Comparison of ENCODE assay signal across 7 mouse cellular contexts in the genomic region with DNA sequence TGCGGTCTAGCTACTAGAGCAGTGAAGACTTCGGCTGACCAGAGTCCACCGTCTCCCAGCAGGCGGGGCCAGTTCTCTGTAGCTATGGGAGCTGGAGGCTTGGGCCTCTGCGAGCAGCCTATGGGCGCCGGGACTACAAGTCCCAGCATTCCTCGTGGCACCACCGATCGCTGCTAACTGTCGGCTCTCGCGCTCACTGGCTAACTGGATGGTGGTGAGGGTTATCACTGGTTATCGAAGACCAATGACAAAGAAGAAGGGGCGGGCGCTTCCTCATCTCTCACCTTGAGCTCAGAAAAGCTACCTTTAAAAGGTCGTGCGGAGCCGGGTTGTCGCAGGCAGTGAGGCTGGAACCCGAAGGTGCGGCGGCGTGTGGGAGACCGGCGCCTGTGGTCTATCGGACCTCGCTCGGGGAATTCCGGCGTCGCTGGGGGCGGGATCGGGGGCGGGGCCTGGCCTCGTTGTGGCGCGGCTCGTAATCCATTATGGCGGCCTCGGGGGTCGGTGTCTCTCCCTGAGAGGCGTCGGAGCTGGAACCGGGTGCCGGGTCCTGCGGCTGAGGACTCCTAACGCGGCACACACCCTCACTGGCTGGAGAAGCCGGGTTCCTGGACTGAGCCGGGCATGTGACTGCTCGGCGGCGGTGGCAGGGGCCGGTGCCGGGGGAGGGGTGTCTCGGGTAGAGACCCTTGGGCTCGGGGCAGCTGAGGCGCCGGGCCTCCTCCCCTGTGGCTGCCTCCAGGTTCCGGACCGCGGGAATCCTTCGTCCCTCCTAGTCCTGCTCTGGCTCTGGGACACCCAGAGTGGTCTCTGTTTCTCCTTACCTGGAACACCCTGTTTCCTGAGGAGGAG. TPM values are rescaled to one million over a fixed set of nuclear protein-coding genes. Genes with fewer than 3 reads are reported as not detected.
DNase-seq lines count a peak whose midpoint lies in the region; ATAC-seq lines count a peak whose summit lies in the region.

A gene (plus strand): TSS at position 303 of the 852 bp plus-strand sequence.

- DNase-seq in adrenal gland, postnatal 25 days = peak; percentile 93
- DNase-seq in heart, adult 11 months = peak; percentile 100
- peak; percentile 94 for DNase-seq in kidney, adult 18-20 months
- peak; percentile 94 for DNase-seq in limb, embryonic 11.5 days (ENCODE audit: low spot score)
- peak; percentile 97 for DNase-seq in midbrain, embryonic 14.5 days
- DNase-seq in spleen, adult 18-20 months = peak; percentile 82 to 87

- peak within 1 kb of the TSS; percentile 93 for H3K27ac ChIP-seq in embryonic facial prominence, embryonic 12.5 days
- H3K27ac ChIP-seq in limb, embryonic 11.5 days (replicated peaks; ENCODE audit: low read depth, low read length) = peak within 1 kb of the TSS; percentile 61
- peak within 1 kb of the TSS; percentile 94 for H3K27ac ChIP-seq in midbrain, embryonic 14.5 days (replicated peaks; ENCODE audit: low read depth, low read length)

- H3K27me3 ChIP-seq in embryonic facial prominence, embryonic 12.5 days = no peaks in the 10 kb centered on the region
- H3K27me3 ChIP-seq in limb, embryonic 11.5 days (ENCODE audit: control insufficient read depth, insufficient read depth, low read length) = no peaks in the 10 kb centered on the region
- no peaks in the 10 kb centered on the region for H3K27me3 ChIP-seq in midbrain, embryonic 14.5 days (ENCODE audit: control insufficient read depth, insufficient read depth, low read length)

- peak within 1 kb of the TSS; percentile 87 for H3K9ac ChIP-seq in embryonic facial prominence, embryonic 12.5 days
- H3K9ac ChIP-seq in limb, embryonic 11.5 days (ENCODE audit: low read length) = peak within 1 kb of the TSS; percentile 86
- peak within 1 kb of the TSS; percentile 86 for H3K9ac ChIP-seq in midbrain, embryonic 14.5 days (replicated peaks; ENCODE audit: low read length)

- H3K4me2 ChIP-seq in embryonic facial prominence, embryonic 12.5 days (replicated peaks) = peak within 1 kb of the TSS; percentile 84
- H3K4me2 ChIP-seq in limb, embryonic 11.5 days (ENCODE audit: low read depth, severe bottlenecking) = peak within 1 kb of the TSS; percentile 72
- H3K4me2 ChIP-seq in midbrain, embryonic 14.5 days (ENCODE audit: low read length) = peak within 1 kb of the TSS; percentile 86

- H3K36me3 ChIP-seq in embryonic facial prominence, embryonic 12.5 days = peaks cover 6% of the 10 kb centered on the region; the same call in 1 of the 2 replicates
- H3K36me3 ChIP-seq in limb, embryonic 11.5 days (ENCODE audit: control insufficient read depth, insufficient read depth, low read length) = no peaks in the 10 kb centered on the region
- 0 out of 2 replicates have a peak, but pooled peaks cover 2% of the 10 kb centered on the region for H3K36me3 ChIP-seq in midbrain, embryonic 14.5 days (ENCODE audit: control insufficient read depth, insufficient read depth, low read length)

- H3K4me1 ChIP-seq in embryonic facial prominence, embryonic 12.5 days = peaks cover 14% of the 10 kb centered on the region
- peaks cover 12% of the 10 kb centered on the region for H3K4me1 ChIP-seq in limb, embryonic 11.5 days (ENCODE audit: control insufficient read depth, insufficient read depth, low read length)
- peaks cover 32% of the 10 kb centered on the region for H3K4me1 ChIP-seq in midbrain, embryonic 14.5 days (ENCODE audit: control insufficient read depth, insufficient read depth, low read length)

- H3K4me3 ChIP-seq in embryonic facial prominence, embryonic 12.5 days = peak within 1 kb of the TSS; percentile 94
- peak within 1 kb of the TSS; percentile 90 for H3K4me3 ChIP-seq in limb, embryonic 11.5 days (ENCODE audit: low read depth, low read length)
- peak within 1 kb of the TSS; percentile 94 for H3K4me3 ChIP-seq in midbrain, embryonic 14.5 days (replicated peaks; ENCODE audit: low read depth, low read length)

- WGBS in embryonic facial prominence, embryonic 12.5 days = under 1% methylated on average over 64 of the region's 64 CpGs
- under 1% methylated on average over 64 of the region's 64 CpGs for WGBS in limb, embryonic 11.5 days
- WGBS in midbrain, embryonic 14.5 days = under 1% methylated on average over 64 of the region's 64 CpGs

- peak; percentile 99 for ATAC-seq in embryonic facial prominence, embryonic 12.5 days (ENCODE audit: insufficient number of reproducible peaks, insufficient read depth, low FRiP score, low TSS enrichment)
- ATAC-seq in limb, embryonic 11.5 days (ENCODE audit: insufficient number of reproducible peaks, low FRiP score, low TSS enrichment, low read depth) = peak; percentile 97
- peak; percentile 99 for ATAC-seq in midbrain, embryonic 14.5 days (ENCODE audit: low FRiP score, low TSS enrichment)

- no peaks in the 10 kb centered on the region for H3K9me3 ChIP-seq in embryonic facial prominence, embryonic 12.5 days
- no peaks in the 10 kb centered on the region for H3K9me3 ChIP-seq in limb, embryonic 11.5 days (ENCODE audit: control insufficient read depth, low read length)
- no peaks in the 10 kb centered on the region for H3K9me3 ChIP-seq in midbrain, embryonic 14.5 days (ENCODE audit: control insufficient read depth, low read length)

RNA-seq across cellular contexts. Expression of the gene that starts here (rescaled TPM):
- total RNA-seq in adrenal gland, postnatal 25 days (2021) = 78.9 and 90.9 TPM in 2 replicates
- polyA plus RNA-seq in embryonic facial prominence, embryonic 12.5 days (2016; fragmentation: Nextera tagmentation; extraction: Ambion mirVana) = 64.8 and 67.5 TPM in 2 replicates
- 57.7 and 60.7 TPM in 2 replicates for polyA plus RNA-seq in limb, embryonic 11.5 days (2014; fragmentation: Nextera tagmentation; extraction: Ambion mirVana)
- 19.6 and 27.6 TPM in 2 replicates for polyA plus RNA-seq in midbrain, embryonic 14.5 days (2014; fragmentation: Nextera tagmentation; extraction: Ambion mirVana)

Comparison
In these comparisons a context has a peak if more than half of its experiments do, and no peak if none do; other contexts are left out.
1. Peak in every context shown above with its lines: DNase-seq, ATAC-seq, H3K4me3 ChIP-seq and H3K27ac ChIP-seq.